Mouse (Mus musculus) 416B (cell line): ENCODE results near the gene Csf1.
A peak's percentile ranks its signal among the peaks of the same experiment; 100 is the strongest.

Experiments
- DNase-seq: peaks from one replicate; pipeline ENCODE4 v3.0.0; 2011; ENCODE audit warnings: low read depth

Csf1 gene

DNA sequence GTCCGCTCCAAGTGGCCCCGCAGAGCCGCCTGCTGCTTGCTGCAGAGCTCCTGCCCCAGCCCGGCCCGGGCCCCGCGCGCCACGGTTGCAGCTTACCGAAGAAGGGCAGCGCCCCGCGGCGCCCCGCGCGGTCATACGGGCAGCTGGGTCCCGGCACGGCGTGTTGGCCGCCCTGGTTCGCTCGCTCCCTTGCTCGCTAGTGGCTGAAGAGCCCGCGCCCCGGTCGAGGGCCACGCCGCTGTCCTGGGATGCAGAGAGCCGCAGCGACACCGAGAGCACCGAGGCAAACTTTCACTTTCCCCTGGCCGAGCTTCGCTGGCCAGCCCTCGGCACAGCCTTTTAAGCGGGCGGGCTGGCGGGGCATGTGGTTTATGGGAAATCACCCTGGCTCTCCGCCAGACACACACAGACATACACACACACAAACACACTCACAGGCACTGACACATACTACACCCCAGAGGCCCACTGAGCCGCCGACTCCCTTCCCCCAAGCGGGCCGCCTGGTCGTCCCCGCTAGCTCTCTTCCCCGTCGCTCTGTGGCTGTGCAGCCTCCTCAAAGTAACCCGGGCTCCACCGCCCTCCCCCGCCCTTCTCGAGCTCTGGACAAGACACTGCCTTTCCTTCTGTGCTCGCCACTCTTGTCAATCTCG lies at the start of gene Csf1:
Gene Csf1 (minus strand): TSS at position 541 of the 653 bp plus-strand sequence.
- peak; percentile 90 for DNase-seq

GRCm38 (mm10) chr3:107808013-107808750 lies 47.9 kb upstream of the Csf1 start:
- DNase-seq = no peak

DNA sequence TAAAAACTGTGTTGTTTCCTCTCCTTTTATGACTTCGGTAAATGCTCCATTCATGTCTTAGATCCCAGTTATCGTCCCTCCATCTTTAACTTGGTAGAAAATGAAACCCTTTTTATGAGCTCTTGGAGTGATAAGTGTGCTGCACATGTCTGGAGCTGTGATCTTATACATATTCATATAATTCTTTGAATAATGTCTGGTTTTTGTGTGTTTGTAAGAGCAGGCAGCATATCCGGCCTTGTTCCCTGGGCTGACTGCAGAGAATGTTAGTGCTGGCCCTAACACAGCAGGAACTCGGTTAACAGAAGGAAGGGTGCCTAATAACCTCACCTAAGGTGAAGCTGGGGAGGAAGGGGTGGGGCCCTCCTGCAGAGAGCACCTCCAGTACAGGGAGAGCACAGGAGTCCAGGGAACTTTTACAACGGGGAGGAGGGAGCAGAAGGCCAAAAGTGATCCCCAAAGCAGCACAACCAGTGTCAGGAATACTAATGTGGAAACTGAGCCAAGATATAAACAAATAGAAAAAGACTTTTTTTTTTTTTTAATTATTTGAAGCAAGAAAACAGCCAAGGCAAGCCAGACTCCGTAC lies 47.2 kb upstream of the Csf1 start:
- no peak for DNase-seq

DNA sequence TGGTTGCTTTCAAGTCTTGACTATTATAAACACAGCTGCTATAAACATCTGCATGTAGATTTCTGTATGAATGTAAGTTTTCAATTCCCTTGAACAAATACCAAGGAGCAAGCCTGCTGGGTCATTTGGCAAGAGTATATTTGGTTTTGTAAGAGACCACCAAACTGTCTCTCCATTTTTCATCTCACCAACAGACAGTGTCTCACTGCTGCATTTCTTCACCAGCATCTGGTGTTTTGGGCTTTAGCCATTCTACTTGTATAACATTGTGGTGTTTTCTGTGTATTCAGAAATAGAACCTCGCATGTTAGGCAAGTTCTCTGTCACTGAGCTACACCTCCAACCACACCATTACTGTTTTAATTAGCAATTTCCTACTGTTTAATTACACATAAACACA lies 46.6 kb upstream of the Csf1 start:
- DNase-seq = no peak

- no peak for DNase-seq
These were observed 44.5 kb upstream of the Csf1 start for GRCm38 (mm10) chr3:107804799-107805198.

DNA sequence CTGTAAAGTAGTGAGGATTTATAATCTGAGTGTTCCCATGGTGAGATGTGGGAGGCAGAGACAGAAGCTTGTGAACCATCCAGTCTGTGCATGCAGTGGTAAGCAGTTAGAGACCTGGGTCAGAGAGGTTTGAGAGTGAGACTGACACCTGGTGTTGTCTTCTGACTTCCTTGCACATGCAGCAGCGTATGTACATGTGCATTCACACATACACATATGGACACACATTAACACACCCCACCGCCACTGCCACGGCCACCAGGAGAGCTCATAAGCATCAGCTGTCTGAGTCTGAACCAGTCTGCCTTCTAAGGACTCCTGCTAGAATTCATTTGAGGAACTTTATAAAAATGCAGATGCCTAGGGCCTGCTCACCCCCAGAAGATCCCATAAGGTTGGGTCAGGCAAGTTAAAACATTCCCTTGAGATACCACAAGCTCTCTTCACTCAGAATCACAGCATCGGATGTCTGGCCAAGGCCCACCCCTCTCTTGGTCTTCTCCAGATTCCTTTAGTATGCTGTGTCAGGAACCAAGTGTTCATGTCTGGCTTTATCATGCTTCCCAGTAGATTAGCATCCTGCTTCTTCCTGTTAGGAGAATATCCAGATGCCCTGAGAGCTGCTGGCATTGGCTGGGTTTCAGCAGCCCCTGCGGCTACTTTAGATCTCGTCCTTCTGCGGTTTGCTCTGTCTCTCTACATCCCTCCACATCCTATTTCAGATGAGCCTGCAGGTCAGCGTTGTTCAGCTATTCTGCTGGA lies 42.1 kb upstream of the Csf1 start:
- DNase-seq = no peak

DNA sequence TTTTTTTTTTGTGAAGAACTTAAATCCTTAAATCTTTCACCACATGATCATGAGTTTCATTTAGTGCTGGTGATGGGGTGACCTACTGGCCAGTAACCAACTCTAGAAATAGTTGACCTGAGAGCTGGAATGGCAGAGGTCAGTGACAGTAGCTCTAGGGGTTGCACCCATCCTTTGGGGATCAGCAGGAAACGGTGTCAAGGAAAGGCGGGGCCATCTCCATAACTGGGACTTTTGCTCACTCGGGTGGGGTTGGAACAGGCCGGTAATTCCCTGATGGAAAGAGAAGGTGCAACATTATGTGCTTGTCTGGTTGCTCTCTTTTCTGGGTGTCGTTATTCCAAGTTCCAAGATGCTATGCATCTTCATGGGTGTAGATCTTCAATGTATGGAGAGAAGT lies 38.7 kb upstream of the Csf1 start:
- no peak for DNase-seq

DNA sequence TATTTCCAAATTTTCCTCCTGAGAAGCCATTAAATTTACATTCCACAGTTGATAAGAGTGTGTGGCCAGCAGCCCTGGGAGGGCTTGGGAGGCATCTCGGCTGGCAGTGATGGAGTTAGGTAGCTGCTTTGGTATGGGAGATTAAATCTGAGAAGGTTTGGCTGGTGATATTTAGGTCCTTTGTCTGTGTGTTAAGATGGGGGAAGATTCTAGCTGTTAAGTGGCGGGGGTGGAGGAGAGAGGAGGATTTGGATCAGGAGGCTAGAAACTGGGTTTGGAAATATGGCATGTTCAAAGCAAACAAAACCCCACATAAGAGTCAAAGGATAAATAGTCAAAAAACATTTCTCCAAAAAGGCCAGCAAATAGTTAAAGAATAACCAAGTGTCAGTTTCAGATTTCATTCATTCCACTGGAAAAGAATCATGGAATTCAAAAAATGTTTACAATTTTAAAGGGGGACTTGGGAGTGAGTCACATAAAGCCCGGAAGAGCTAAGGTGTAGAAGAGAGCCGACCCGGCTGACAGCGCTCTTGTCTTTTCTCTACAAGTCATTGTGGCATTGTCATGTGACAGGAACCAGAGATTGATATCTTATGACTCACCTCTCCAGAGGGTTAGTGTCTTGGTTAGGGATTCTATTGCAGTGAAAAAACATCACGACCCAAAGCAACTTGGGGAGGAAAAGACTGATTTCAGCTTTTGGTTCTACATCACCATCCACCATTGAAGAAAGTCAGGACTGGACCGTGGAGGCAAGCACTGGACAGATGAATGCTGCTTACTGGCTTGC lies 36.1 kb upstream of the Csf1 start:
- DNase-seq = peak; percentile 99

- DNase-seq = no peak
These were observed 34.6 kb upstream of the Csf1 start for GRCm38 (mm10) chr3:107794890-107795289.

GRCm38 (mm10) chr3:107793300-107794201 lies 33.3 kb upstream of the Csf1 start:
- DNase-seq = no peak

DNA sequence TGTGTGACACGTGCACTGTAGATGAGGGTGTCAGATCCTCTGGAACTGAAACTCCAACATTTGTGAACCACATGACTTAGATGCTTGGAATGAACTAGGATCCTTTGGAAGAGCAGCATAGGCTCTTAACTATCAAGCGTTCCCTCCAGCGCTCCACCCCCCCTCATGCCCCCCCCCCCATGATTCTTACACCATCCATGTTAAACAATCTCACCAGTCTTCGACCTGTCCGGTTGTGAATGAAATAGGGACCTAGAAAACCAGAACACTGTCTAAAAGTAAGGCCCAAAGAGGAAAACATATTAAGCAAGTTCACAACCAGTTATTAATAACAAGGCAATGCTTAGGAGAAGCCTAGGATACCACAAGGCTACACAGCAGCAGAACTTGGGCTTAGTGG lies 32.5 kb upstream of the Csf1 start:
- DNase-seq = no peak

DNA sequence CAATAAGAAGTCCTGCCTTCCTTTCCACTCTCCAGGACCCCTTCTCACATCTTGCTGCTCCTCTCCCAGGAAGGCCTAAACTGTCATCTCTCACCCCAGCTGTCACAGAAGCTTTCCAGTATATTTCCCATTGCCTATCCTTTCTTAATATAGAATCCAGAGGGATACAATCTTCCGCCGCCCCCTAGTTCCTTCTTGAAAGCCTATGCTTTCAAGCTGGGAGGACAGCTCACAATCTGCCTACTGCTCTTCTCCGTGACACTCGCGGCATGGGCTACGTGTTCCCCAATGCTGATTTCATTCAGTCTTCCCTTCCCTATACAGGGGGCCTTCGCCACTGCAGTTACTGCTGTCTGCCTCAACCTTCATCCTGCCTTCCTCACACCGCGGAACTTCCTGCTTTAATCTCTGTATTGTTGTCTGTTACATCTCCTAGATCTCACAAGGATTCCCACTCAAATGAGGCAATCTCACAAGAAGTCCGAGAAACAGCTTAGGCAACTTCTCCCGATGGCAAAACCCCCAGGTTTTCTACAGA lies 30.6 kb upstream of the Csf1 start:
- no peak for DNase-seq

DNA sequence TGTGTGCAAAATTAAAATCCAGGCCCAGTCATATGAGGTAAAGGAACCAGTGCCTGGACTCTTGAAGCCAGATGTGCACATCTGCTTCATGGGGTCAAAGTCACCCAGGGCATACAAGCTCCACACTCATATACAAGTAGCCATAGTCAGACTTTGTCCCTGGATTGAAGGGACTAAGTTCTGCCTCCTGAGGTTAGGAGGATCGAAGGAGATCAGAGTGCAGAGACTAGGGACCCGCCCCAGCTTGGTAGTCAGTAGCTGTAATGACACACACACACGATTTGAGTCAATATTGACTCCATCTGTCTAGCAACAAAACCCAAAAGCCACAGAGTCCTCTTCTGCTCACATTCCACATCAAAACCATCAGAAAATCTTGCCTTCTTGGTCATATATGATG lies 30.0 kb upstream of the Csf1 start:
- no peak for DNase-seq

DNA sequence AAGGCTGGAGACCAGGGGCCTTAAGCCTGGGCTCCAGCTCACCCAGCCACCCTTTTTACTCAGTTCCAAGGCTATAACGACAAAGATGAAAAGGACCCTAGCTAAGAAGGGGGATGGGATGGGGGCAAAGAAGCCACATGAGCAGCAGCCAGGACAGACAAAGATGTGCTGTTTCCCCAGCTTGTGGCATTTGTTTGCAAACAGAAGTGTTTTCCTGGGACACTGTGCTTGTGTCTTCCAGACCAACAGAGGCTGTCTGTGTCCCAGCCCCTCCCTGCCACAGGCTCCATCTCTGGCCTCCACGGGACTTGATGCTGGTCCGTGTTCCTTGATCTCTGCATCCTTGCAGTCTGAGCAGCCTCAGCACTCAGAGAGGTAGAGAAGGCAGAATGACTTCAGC lies 28.6 kb upstream of the Csf1 start:
- DNase-seq = no peak

DNA sequence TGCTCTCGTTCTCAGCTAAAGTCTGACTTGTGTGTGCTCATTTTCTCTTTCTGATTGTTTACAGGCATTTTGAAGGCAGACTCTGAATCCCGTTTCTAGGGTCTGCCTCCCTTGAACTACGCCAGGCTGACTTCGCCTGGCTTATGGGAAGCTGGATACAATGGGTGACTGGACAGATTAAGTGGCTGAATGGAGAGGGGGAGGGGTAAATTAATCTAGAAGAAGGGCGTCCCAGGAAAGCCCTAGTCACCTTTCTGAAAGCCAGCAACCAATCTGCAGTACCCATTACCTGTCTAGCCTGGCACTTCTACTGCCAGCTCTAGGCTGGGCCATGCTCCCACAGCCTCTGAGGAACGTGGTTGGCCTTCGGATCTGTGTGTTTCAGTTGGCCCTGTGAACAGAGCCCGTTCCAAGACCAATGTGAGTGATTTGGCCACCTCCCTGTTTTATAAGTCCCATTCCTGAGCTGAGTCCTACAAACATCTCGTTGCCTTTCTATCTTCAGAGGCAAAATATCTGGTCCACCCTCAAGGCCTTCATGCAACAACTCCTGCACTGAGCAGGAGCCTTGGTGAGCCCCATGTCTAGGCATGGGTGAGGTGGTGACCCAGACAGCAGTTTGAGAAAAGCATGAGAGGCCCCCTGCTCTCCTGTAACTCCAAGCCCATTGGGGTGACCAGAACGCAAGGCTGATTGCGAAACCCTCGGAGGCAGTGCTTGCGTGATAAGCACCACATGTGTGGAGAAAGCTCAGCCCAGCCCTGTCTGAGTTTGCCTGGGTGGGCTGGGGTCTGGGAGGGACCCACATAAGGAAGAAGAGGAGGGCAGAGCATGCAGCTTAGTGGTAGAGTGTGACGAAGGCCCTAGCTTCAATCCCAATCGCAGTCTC lies 27.6 kb upstream of the Csf1 start:
- peak; percentile 47 for DNase-seq

GRCm38 (mm10) chr3:107786980-107787612 lies 26.8 kb upstream of the Csf1 start:
- DNase-seq = no peak

- DNase-seq = no peak
These were observed 26.1 kb upstream of the Csf1 start for GRCm38 (mm10) chr3:107786344-107786743.

DNA sequence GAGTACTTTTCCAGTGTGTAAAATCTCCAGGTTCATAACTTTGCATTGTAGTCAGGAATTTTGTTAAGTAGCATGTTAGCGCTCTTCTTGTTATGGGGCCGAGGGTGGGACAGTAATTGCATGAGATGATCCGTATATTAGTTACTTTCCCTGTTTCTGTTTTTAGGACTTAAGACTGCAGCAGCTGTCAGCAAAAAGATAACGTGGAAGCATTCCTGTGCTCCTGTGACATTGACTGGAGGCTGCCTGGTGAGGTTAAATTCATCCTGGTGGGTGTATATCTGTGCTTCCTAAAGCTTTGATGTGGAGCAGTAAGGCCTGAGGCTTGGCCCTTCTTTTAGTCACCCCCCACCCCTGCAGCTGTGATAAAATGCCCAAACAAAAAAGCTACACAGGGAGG lies 25.3 kb upstream of the Csf1 start:
- DNase-seq = no peak

GRCm38 (mm10) chr3:107783315-107783714 lies 23.0 kb upstream of the Csf1 start:
- peak; percentile 69 for DNase-seq
